Mouse (Mus musculus) forebrain, embryonic 13.5 days (tissue): Measurements from ENCODE around the gene Sh3pxd2a. TPM values are rescaled to one million over a fixed set of nuclear protein-coding genes. Genes with fewer than 3 reads are reported as not detected.

Experiments
- ATAC-seq: fragments of 200-750 bp; cut with Nextera tagmentation; 2 replicates; pipeline ENCODE4 v1.8.0; 2017
- H3K27ac ChIP-seq: fragments of 300-500 bp; sonication (generic); 2 replicates; pipeline ENCODE4 v1.5.1; 2015; ENCODE audit warnings: inconsistent platforms, mild to moderate bottlenecking, moderate library complexity
- H3K27me3 ChIP-seq: fragments of 300-500 bp; sonication (generic); 2 replicates; pipeline ENCODE4 v1.6.1; 2015; ENCODE audit warnings: mild to moderate bottlenecking, inconsistent platforms
- H3K36me3 ChIP-seq: fragments of 300-500 bp; sonication (generic); 2 replicates; pipeline ENCODE4 v1.6.1; 2015; ENCODE audit warnings: mild to moderate bottlenecking, inconsistent platforms; ENCODE audit not compliant: poor library complexity, severe bottlenecking
- H3K4me1 ChIP-seq: fragments of 300-500 bp; sonication (generic); 2 replicates; pipeline ENCODE4 v1.6.1; 2015; ENCODE audit warnings: inconsistent platforms
- H3K4me2 ChIP-seq: fragments of 300-500 bp; sonication (generic); 2 replicates; pipeline ENCODE4 v1.6.1; 2015; ENCODE audit warnings: inconsistent platforms, mild to moderate bottlenecking, moderate library complexity
- H3K4me3 ChIP-seq: fragments of 300-500 bp; sonication (generic); 2 replicates; pipeline ENCODE4 v1.5.1; 2015; ENCODE audit warnings: mild to moderate bottlenecking, inconsistent platforms
- H3K9ac ChIP-seq: fragments of 300-500 bp; sonication (generic); 2 replicates; pipeline ENCODE4 v1.6.1; 2015; ENCODE audit warnings: mild to moderate bottlenecking, inconsistent platforms
- H3K9me3 ChIP-seq: fragments of 300-500 bp; sonication (generic); replicated peaks from 2 replicates; pipeline ENCODE4 v1.6.1; 2016; ENCODE audit warnings: inconsistent platforms
- WGBS: fragments of 180-500 bp; shearing (Covaris S2); methylation state at CpG from one replicate; pipeline ENCODE4 v1.1.7; 2015; 5-methylcytosine and 5-hydroxymethylcytosine counted together
- polyA plus RNA-seq: library from polyadenylated mRNA; unstranded; fragments of >200 nt; fragmentation: Nextera tagmentation; extraction: Ambion mirVana; gene quantifications from 2 replicates; pipeline ENCODE4 v1.2.1, GENCODE M21; 2015

Sh3pxd2a gene
- polyA plus RNA-seq, 1 experiment from 2014 or later, result 3.6 TPM

- Histone ChIP-seq H3K4me2 (no peak overlapping the region), H3K27ac (no peak overlapping the region), H3K9ac (no peak overlapping the region), H3K9me3 (no peaks in the 10 kb centered on the region), H3K4me3 (no peak overlapping the region), H3K4me1 (peaks cover 17% of the 10 kb centered on the region), H3K27me3 (no peaks in the 10 kb centered on the region), H3K36me3 (no peaks in the 10 kb centered on the region)
- 3% methylated on average over 4 of the region's 6 CpGs for WGBS
- ATAC-seq, result peak; percentile 79
These were observed 107.9 kb downstream of the Sh3pxd2a start for GRCm38 (mm10) chr19:47356188-47356857.

- ATAC-seq, result peak; percentile 75
- no peak overlapping the region for H3K4me3 ChIP-seq
- no peak overlapping the region for H3K4me2 ChIP-seq
- 9% methylated on average over 8 of the region's 8 CpGs for WGBS
- H3K27ac ChIP-seq, result peak overlapping the region; percentile 58
- H3K27me3 ChIP-seq, result no peaks in the 10 kb centered on the region
- no peak overlapping the region for H3K9ac ChIP-seq
- no peaks in the 10 kb centered on the region for H3K9me3 ChIP-seq
- H3K36me3 ChIP-seq, result no peaks in the 10 kb centered on the region
- H3K4me1 ChIP-seq, result peaks cover 17% of the 10 kb centered on the region
These were observed 109.7 kb downstream of the Sh3pxd2a start for GRCm38 (mm10) chr19:47354456-47354855.

- Histone ChIP-seq H3K4me1 (peaks cover 3% of the 10 kb centered on the region; the same call in 1 of the 2 replicates), H3K27me3 (peaks cover 15% of the 10 kb centered on the region), H3K9ac (no peak overlapping the region), H3K9me3 (no peaks in the 10 kb centered on the region), H3K27ac (no peak overlapping the region), H3K4me2 (no peak overlapping the region), H3K36me3 (no peaks in the 10 kb centered on the region), H3K4me3 (no peak overlapping the region)
- ATAC-seq, result peak; percentile 37; the same call in 1 of the 2 replicates
- WGBS, result 79% methylated on average over 8 of the region's 8 CpGs
These were observed 115.2 kb downstream of the Sh3pxd2a start for GRCm38 (mm10) chr19:47349043-47349442.

- H3K9ac ChIP-seq, result no peak overlapping the region
- 77% methylated on average over 14 of the region's 14 CpGs for WGBS
- H3K36me3 ChIP-seq, result no peaks in the 10 kb centered on the region
- no peak overlapping the region for H3K4me3 ChIP-seq
- H3K4me1 ChIP-seq, result peaks cover 4% of the 10 kb centered on the region
- no peaks in the 10 kb centered on the region for H3K9me3 ChIP-seq
- H3K27me3 ChIP-seq, result peaks cover 21% of the 10 kb centered on the region
- peak; percentile 19; the same call in 1 of the 2 replicates for ATAC-seq
- no peak overlapping the region for H3K4me2 ChIP-seq
- no peak overlapping the region for H3K27ac ChIP-seq
These were observed 115.7 kb downstream of the Sh3pxd2a start for GRCm38 (mm10) chr19:47348395-47349016.

DNA sequence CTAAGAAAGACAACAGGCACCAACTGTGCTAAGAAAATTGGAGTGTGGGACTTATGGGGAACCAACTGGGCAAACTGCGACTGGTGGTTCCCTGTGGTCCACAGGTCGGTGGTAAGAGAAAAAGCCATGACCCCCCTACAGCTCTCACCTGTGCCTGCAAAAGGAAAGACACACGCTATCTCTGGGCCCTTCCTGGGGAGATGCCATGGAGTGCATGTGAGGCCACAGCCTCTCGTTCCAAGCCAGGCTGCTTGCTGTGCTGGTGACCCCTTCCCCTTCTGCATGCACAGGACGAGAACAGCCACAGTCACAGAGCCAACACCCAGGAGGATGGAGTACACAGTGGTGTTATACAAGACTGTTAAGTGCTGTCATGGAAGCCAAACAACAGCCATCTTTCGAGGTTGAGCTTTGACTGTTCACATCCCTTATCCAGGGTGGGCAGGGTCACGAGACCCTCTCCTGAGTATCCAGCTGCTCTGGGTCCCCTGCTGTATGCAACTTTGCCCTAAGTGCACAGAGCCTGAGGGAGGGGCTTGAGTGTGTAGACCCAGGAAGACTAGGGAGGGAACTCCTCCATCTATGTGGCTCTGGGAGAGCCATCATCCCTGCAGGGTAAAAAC lies 117.1 kb downstream of the Sh3pxd2a start:
- Histone ChIP-seq H3K4me2 (no peak overlapping the region), H3K4me1 (peaks cover 14% of the 10 kb centered on the region), H3K36me3 (no peaks in the 10 kb centered on the region), H3K27ac (no peak overlapping the region), H3K9me3 (no peaks in the 10 kb centered on the region), H3K27me3 (peaks cover 34% of the 10 kb centered on the region), H3K4me3 (no peak overlapping the region), H3K9ac (no peak overlapping the region)
- 57% methylated on average over 7 of the region's 7 CpGs for WGBS
- no peak for ATAC-seq

GRCm38 (mm10) chr19:47346606-47347005 lies 117.6 kb downstream of the Sh3pxd2a start:
- Histone ChIP-seq H3K9me3 (no peaks in the 10 kb centered on the region), H3K9ac (no peak overlapping the region), H3K4me2 (no peak overlapping the region), H3K4me3 (no peak overlapping the region), H3K27ac (no peak overlapping the region), H3K36me3 (no peaks in the 10 kb centered on the region), H3K27me3 (peaks cover 39% of the 10 kb centered on the region), H3K4me1 (peaks cover 14% of the 10 kb centered on the region)
- 56% methylated on average over 8 of the region's 8 CpGs for WGBS
- ATAC-seq, result no peak

GRCm38 (mm10) chr19:47345851-47346568 lies 118.2 kb downstream of the Sh3pxd2a start:
- H3K27me3 ChIP-seq, result peaks cover 39% of the 10 kb centered on the region
- no peak for ATAC-seq
- no peaks in the 10 kb centered on the region for H3K9me3 ChIP-seq
- H3K36me3 ChIP-seq, result no peaks in the 10 kb centered on the region
- H3K4me2 ChIP-seq, result no peak overlapping the region
- 82% methylated on average over 6 of the region's 6 CpGs for WGBS
- no peak overlapping the region for H3K27ac ChIP-seq
- H3K4me1 ChIP-seq, result peaks cover 14% of the 10 kb centered on the region
- no peak overlapping the region for H3K4me3 ChIP-seq
- H3K9ac ChIP-seq, result no peak overlapping the region

DNA sequence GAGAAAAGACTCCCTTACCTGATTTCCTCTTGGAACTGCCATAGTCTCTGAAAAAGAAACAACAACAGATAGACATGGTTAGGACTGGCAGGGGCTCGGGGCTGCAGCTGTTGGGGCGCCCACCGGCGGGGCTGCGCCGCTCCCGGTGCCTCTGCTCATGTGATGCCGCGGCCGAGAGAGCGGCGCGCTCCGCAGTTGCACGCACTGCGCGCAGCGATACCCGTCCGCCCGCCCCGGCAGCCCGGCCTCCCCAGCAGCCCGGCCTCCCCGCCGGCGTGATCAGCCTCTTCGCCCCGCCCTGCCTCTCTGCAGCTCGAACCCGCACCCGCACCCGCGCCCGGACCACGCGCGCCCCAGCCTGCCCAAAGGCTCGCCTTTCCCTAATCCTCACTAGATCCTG lies 120.8 kb downstream of the Sh3pxd2a start:
- no peaks in the 10 kb centered on the region for H3K9me3 ChIP-seq
- H3K27me3 ChIP-seq, result peaks cover 52% of the 10 kb centered on the region
- H3K4me3 ChIP-seq, result peak overlapping the region; percentile 38
- H3K36me3 ChIP-seq, result no peaks in the 10 kb centered on the region
- H3K9ac ChIP-seq, result peak overlapping the region; percentile 48
- H3K4me2 ChIP-seq, result peak overlapping the region; percentile 68
- peaks cover 25% of the 10 kb centered on the region for H3K4me1 ChIP-seq
- H3K27ac ChIP-seq, result no peak overlapping the region
- WGBS, result under 1% methylated on average over 35 of the region's 39 CpGs
- ATAC-seq, result peak; percentile 36; the same call in 1 of the 2 replicates

DNA sequence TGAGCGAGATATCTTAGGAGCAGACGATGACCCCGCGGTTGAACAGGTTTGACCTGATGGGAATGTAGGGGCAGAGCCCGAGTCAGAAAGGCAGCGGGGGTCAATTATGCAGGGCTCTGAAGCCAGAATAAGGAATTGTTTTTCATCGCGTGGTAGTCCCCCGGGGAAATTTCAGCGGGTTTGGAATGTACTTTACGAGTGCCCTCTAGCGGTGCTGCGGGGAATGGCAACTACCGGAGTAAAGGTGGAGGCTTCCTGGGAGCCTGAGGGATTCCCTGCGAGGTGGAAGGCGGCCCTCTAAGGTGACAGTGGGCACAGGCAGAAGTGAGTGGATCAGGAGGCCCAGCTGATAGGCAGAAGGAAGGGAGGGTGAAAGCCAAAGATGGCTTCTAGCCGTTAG lies 125.0 kb downstream of the Sh3pxd2a start:
- peak overlapping the region; percentile 67 for H3K4me2 ChIP-seq
- H3K27ac ChIP-seq, result no peak overlapping the region
- H3K9ac ChIP-seq, result peak overlapping the region; percentile 56
- H3K27me3 ChIP-seq, result peaks cover 38% of the 10 kb centered on the region
- H3K36me3 ChIP-seq, result no peaks in the 10 kb centered on the region
- 1% methylated on average over 17 of the region's 17 CpGs for WGBS
- peaks cover 54% of the 10 kb centered on the region for H3K4me1 ChIP-seq
- no peak for ATAC-seq
- peak overlapping the region; percentile 35 for H3K4me3 ChIP-seq
- H3K9me3 ChIP-seq, result no peaks in the 10 kb centered on the region

DNA sequence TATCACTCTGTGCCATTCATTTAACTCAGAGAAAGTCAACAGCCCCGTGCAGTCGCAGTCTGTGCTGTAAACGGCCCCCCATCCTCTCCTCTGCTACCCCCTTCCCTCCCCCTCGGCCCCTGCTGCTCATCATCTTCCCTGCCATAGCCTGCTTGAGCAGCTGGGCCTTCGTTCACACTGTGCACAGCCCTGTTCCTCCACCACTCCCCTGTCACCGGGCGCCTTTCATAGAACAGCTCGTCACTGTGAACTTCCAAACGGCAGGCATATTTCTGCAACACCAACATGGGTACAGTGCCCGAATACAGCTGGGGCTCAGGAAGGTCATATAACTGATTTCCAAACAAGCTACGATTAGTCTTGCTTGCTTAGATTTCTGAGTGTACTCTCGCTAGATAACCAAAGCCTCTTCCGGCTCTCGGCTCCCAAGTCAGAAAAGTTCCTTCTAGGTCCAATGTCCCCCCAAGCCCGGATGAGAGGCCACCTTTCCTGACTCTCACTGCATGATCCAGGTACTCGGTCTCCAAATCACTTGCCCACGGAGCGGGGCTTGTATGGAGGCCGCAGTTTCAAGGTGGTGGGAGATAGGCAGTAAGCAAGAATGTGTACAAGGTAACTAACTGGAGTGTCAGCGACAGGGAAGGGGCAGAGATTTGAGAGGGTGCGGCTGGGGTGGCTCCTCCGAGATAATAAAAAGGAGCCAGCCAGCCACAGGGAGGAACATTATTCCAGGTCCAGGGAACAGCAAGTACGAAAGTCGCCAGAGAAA lies 125.6 kb downstream of the Sh3pxd2a start:
- Histone ChIP-seq H3K36me3 (no peaks in the 10 kb centered on the region), H3K9ac (peak overlapping the region; percentile 56), H3K4me1 (peaks cover 52% of the 10 kb centered on the region), H3K9me3 (no peaks in the 10 kb centered on the region), H3K4me2 (peak overlapping the region; percentile 67), H3K4me3 (peak overlapping the region; percentile 35), H3K27me3 (peaks cover 32% of the 10 kb centered on the region), H3K27ac (no peak overlapping the region)
- 30% methylated on average over 24 of the region's 24 CpGs for WGBS
- ATAC-seq, result peak; percentile 34

DNA sequence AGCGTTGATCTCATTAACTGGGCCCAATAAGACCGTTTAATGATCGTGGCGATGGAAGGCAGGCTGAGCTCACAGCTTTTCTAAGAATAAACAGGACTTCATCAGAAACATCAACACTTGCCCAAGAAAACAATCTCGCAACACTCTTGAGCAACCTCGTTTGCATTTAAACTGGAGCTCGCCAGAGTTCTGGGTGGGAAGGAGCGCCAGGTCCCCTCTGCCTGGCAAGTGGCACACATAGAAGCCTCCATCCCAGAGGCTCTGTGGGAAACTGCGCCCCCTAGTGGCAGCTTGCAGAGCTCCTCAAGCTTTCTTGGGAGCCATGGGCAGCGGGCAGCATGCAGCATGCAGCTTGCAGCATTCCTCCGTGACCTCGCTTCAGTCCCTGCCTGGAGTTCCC lies 126.5 kb downstream of the Sh3pxd2a start:
- no peaks in the 10 kb centered on the region for H3K9me3 ChIP-seq
- H3K27me3 ChIP-seq, result peaks cover 24% of the 10 kb centered on the region
- H3K4me2 ChIP-seq, result peak overlapping the region; percentile 67
- no peak overlapping the region; the same call in 1 of the 2 replicates for H3K27ac ChIP-seq
- H3K9ac ChIP-seq, result peak overlapping the region; percentile 51
- H3K36me3 ChIP-seq, result no peaks in the 10 kb centered on the region
- ATAC-seq, result peak; percentile 75
- H3K4me3 ChIP-seq, result peak overlapping the region; percentile 23
- peaks cover 44% of the 10 kb centered on the region for H3K4me1 ChIP-seq
- WGBS, result 22% methylated on average over 12 of the region's 12 CpGs
